Mouse (Mus musculus): ENCODE results near the gene Zdhhc19.

DNA sequence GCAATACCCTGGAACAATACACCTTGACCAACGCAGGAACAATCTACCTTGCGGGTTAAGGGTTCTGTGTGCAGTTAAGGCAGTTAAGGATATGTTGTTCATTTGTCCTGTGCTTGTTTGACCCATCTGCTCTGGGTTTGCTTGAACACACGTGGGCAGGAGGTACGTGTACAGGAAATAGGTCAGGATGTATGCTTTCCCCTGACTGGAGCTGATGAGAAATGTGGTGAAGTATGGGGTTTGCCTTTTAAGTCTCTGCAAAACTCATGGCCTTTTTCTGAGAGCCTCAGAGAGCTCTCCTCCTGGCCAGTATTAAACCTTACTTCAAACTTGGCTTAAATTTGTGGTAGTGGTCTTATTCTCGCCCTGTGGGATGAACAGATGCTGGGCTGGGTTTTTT lies 97.9 kb downstream of the Zdhhc19 start:
- TF ChIP-seq POLR2A (IDR thresholded peaks at IDR 0.05; ENCODE audit: control insufficient read depth, low read depth, low read length) (no peak), CTCF (IDR thresholded peaks at IDR 0.05; ENCODE audit: control insufficient read depth, insufficient read depth, insufficient replicate concordance, low read depth, low read length) (no peak)
